Comparison of ENCODE assay signal across 31 mouse cellular contexts in the genomic region with DNA sequence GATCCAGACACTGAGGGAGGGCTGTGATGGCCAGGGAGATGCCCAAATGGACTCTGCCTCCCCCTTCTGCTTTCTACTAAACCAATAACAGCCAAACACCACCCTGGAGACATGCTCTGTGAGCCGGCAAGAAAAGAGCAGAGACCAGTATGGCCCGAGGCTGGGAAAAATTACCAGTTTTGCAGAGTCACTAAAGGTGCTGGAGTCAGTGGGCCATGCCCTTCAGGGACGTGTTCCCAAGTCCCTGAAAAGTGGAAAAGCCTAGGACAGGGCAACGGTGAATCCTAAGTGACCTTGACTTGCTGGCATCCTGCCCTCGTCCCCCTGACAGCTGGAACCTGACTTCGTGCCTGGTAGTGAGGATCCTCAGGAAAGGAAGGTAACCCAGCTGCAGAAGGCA. TPM values are rescaled to one million over a fixed set of nuclear protein-coding genes. Genes with fewer than 3 reads are reported as not detected.
A peak's percentile ranks its signal among the peaks of the same experiment; 100 is the strongest.
DNase-seq lines count a peak whose midpoint lies in the region; ATAC-seq and TF ChIP-seq lines count a peak whose summit lies in the region.
"Had no signal": no experiment of that assay in that cellular context is flagged by ENCODE, and none has a peak within 500 bp of the region (broad histone marks: within the 10 kb centered on the region; RNA-seq: fewer than 3 reads in every experiment).

No protein-coding gene starts in this region.

- H3K9me3 ChIP-seq in hindbrain, embryonic 10.5 days, result peaks cover 9% of the 10 kb centered on the region
- peaks cover 14% of the 10 kb centered on the region for H3K9me3 ChIP-seq in hindbrain, embryonic 14.5 days (ENCODE audit: control insufficient read depth, low read length)
- peaks cover 8% of the 10 kb centered on the region for H3K9me3 ChIP-seq in limb, embryonic 14.5 days (ENCODE audit: control insufficient read depth, low read length)
- H3K9me3 ChIP-seq in heart, embryonic 10.5 days, result peaks cover 7% of the 10 kb centered on the region
- H3K9me3 ChIP-seq: embryonic facial prominence, embryonic 12.5 days; stomach, embryonic 15.5 days had no signal

- TF ChIP-seq POLR2A in limb, embryonic 14.5 days (IDR thresholded peaks at IDR 0.05; ENCODE audit: borderline replicate concordance, extremely low read depth, insufficient read depth, insufficient read length), result no peak

- no peak overlapping the region for H3K27ac ChIP-seq in hindbrain, embryonic 10.5 days
- no peak overlapping the region for H3K27ac ChIP-seq in hindbrain, embryonic 14.5 days
- no peak overlapping the region for H3K27ac ChIP-seq in limb, embryonic 14.5 days (replicated peaks; ENCODE audit: low read depth, low read length)
- no peak overlapping the region for H3K27ac ChIP-seq in heart, embryonic 10.5 days
- H3K27ac ChIP-seq: embryonic facial prominence, embryonic 12.5 days; forebrain, embryonic 12.5 days; heart, adult 2 months; hindbrain, postnatal 0 days; macrophage; midbrain, embryonic 12.5 days; neural tube, embryonic 12.5 days; stomach, embryonic 15.5 days had no signal

- ATAC-seq in hindbrain, embryonic 14.5 days (ENCODE audit: low FRiP score), result no peak
- no peak for ATAC-seq in limb, embryonic 14.5 days (ENCODE audit: low FRiP score, low read depth)
- ATAC-seq: hindbrain, postnatal 0 days; intestine, embryonic 16.5 days had no signal

- peaks cover 100% of the 10 kb centered on the region for H3K27me3 ChIP-seq in hindbrain, embryonic 10.5 days (ENCODE audit: insufficient read depth, poor library complexity, severe bottlenecking)
- peaks cover 80% of the 10 kb centered on the region for H3K27me3 ChIP-seq in hindbrain, embryonic 14.5 days (ENCODE audit: control insufficient read depth, insufficient read depth, low read length)
- peaks cover 28% of the 10 kb centered on the region; the same call in 1 of the 2 replicates for H3K27me3 ChIP-seq in limb, embryonic 14.5 days (ENCODE audit: control insufficient read depth, insufficient read depth, low read length)
- peaks cover 100% of the 10 kb centered on the region for H3K27me3 ChIP-seq in heart, embryonic 10.5 days (ENCODE audit: insufficient read depth, poor library complexity, severe bottlenecking)

- H3K36me3 ChIP-seq in hindbrain, embryonic 10.5 days, result no peaks in the 10 kb centered on the region
- H3K36me3 ChIP-seq in hindbrain, embryonic 14.5 days (replicated peaks; ENCODE audit: control insufficient read depth, insufficient read depth), result no peaks in the 10 kb centered on the region
- H3K36me3 ChIP-seq in limb, embryonic 14.5 days (ENCODE audit: control insufficient read depth, insufficient read depth, low read length), result no peaks in the 10 kb centered on the region
- 0 out of 2 replicates have a peak, but pooled peaks cover 2% of the 10 kb centered on the region for H3K36me3 ChIP-seq in heart, embryonic 10.5 days
- H3K36me3 ChIP-seq: embryonic facial prominence, embryonic 12.5 days; forebrain, embryonic 12.5 days; midbrain, embryonic 12.5 days; neural tube, embryonic 12.5 days; stomach, embryonic 15.5 days had no signal

- DNase-seq in hindbrain, embryonic 10.5 days (ENCODE audit: low spot score), result peak; percentile 37
- no peak for DNase-seq in hindbrain, embryonic 14.5 days (ENCODE audit: low spot score)
- DNase-seq in retina, postnatal 1 day, result peak; percentile 17
- DNase-seq in retina, embryonic 14.5 days (ENCODE audit: low spot score), result no peak
- DNase-seq in kidney, postnatal 25 days, result peak; percentile 53 to 71
- DNase-seq in limb, embryonic 14.5 days (ENCODE audit: low spot score), result peak; percentile 1
- DNase-seq in thymus, postnatal 36 days, result no peak
- DNase-seq in heart, embryonic 10.5 days (ENCODE audit: low spot score), result no peak
- DNase-seq: adrenal gland, postnatal 14 days; cerebellum, adult 9-10 months; gastrocnemius, postnatal 36 days; heart, adult 2 months; heart, postnatal 36 days; right cerebral cortex, adult 18-20 months; right cerebral cortex, postnatal 4 days; thymus, postnatal 25 days had no signal

- H3K4me2 ChIP-seq in hindbrain, embryonic 14.5 days (replicated peaks), result no peak overlapping the region
- no peak overlapping the region for H3K4me2 ChIP-seq in limb, embryonic 14.5 days (replicated peaks; ENCODE audit: low read depth, low read length, severe bottlenecking)
- H3K4me2 ChIP-seq: forebrain, embryonic 12.5 days; midbrain, embryonic 12.5 days; stomach, embryonic 15.5 days had no signal

- peaks cover 58% of the 10 kb centered on the region for H3K4me1 ChIP-seq in hindbrain, embryonic 10.5 days (replicated peaks)
- no peaks in the 10 kb centered on the region for H3K4me1 ChIP-seq in hindbrain, embryonic 14.5 days (replicated peaks; ENCODE audit: control insufficient read depth, insufficient read depth, low read length)
- peaks cover 38% of the 10 kb centered on the region for H3K4me1 ChIP-seq in limb, embryonic 14.5 days (ENCODE audit: control insufficient read depth, insufficient read depth, low read length)
- H3K4me1 ChIP-seq in heart, embryonic 10.5 days, result peaks cover 59% of the 10 kb centered on the region
- H3K4me1 ChIP-seq: stomach, embryonic 15.5 days had no signal

- no peak overlapping the region for H3K9ac ChIP-seq in hindbrain, embryonic 14.5 days
- no peak overlapping the region for H3K9ac ChIP-seq in limb, embryonic 14.5 days (ENCODE audit: low read depth, low read length, severe bottlenecking)
- H3K9ac ChIP-seq: embryonic facial prominence, embryonic 12.5 days; forebrain, embryonic 12.5 days; midbrain, embryonic 12.5 days; neural tube, embryonic 12.5 days; stomach, embryonic 15.5 days had no signal

- no peak overlapping the region for H3K4me3 ChIP-seq in hindbrain, embryonic 10.5 days
- no peak overlapping the region for H3K4me3 ChIP-seq in hindbrain, embryonic 14.5 days (replicated peaks; ENCODE audit: low read length)
- no peak overlapping the region for H3K4me3 ChIP-seq in limb, embryonic 14.5 days (replicated peaks; ENCODE audit: low read length)
- H3K4me3 ChIP-seq in heart, embryonic 10.5 days, result no peak overlapping the region
- H3K4me3 ChIP-seq: embryonic facial prominence, embryonic 12.5 days; erythroblast, embryonic 14.5 days; forebrain, embryonic 12.5 days; heart, adult 2 months; layer of hippocampus, adult 2 months; midbrain, embryonic 12.5 days; neural tube, embryonic 12.5 days; stomach, embryonic 15.5 days had no signal

- WGBS in hindbrain, embryonic 10.5 days, result under 1% methylated on average over 6 of the region's 6 CpGs
- 6% methylated on average over 6 of the region's 6 CpGs for WGBS in hindbrain, embryonic 14.5 days
- WGBS in limb, embryonic 14.5 days, result 15% methylated on average over 6 of the region's 6 CpGs
- WGBS in heart, embryonic 10.5 days, result 5% methylated on average over 6 of the region's 6 CpGs

RNA-seq across cellular contexts. Expression of a gene that starts 5.8 kb away (rescaled TPM):
- polyA plus RNA-seq in hindbrain, embryonic 10.5 days (2016; fragmentation: Nextera tagmentation; extraction: Ambion mirVana), result 15.3 and 23.5 TPM in 2 replicates
- polyA plus RNA-seq in hindbrain, embryonic 14.5 days (2014; fragmentation: Nextera tagmentation; extraction: Ambion mirVana), result 13.2 and 15.6 TPM in 2 replicates
- polyA plus RNA-seq in limb, embryonic 14.5 days (2012; rRNA removed), result 11.7 and 15.3 TPM in 2 replicates
- polyA plus RNA-seq in limb, embryonic 14.5 days (2014; fragmentation: Nextera tagmentation; extraction: Ambion mirVana), result 25.6 and 40.0 TPM in 2 replicates
- polyA plus RNA-seq in heart, embryonic 10.5 days (2016; fragmentation: Nextera tagmentation; extraction: Ambion mirVana), result 13.9 and 16.8 TPM in 2 replicates

RNA-seq across cellular contexts. Expression of a gene that starts 25.2 kb away (rescaled TPM):
- not detected in 2 replicates for polyA plus RNA-seq in hindbrain, embryonic 10.5 days (2016; fragmentation: Nextera tagmentation; extraction: Ambion mirVana)
- polyA plus RNA-seq in hindbrain, embryonic 14.5 days (2014; fragmentation: Nextera tagmentation; extraction: Ambion mirVana), result not detected in 2 replicates
- polyA plus RNA-seq in limb, embryonic 14.5 days (2012; rRNA removed), result not detected in 2 replicates
- not detected in 2 replicates for polyA plus RNA-seq in limb, embryonic 14.5 days (2014; fragmentation: Nextera tagmentation; extraction: Ambion mirVana)
- polyA plus RNA-seq in heart, embryonic 10.5 days (2016; fragmentation: Nextera tagmentation; extraction: Ambion mirVana), result not detected in 2 replicates
- polyA plus RNA-seq: brain, embryonic 14.5 days; embryonic facial prominence, embryonic 12.5 days; erythroblast, embryonic 14.5 days; forebrain, embryonic 12.5 days; heart, embryonic 14.5 days; hindbrain, postnatal 0 days; intestine, embryonic 16.5 days; liver, adult 2 months; liver, embryonic 16.5 days; lung, embryonic 16.5 days; macrophage; midbrain, embryonic 12.5 days; neural tube, embryonic 12.5 days; stomach, embryonic 15.5 days had no signal

Comparison
In these comparisons a context has a peak if more than half of its experiments do, and no peak if none do; other contexts are left out.
1. DNase-seq: peak in hindbrain, embryonic 10.5 days (single experiment), retina, postnatal 1 day (single experiment), kidney, postnatal 25 days (2 of 2) and limb, embryonic 14.5 days (single experiment); none in hindbrain, embryonic 14.5 days (single experiment), retina, embryonic 14.5 days (single experiment), thymus, postnatal 36 days (0 of 2) and heart, embryonic 10.5 days (single experiment).